Mouse (Mus musculus): ENCODE data around the gene P2ry2.

- TF ChIP-seq CTCF (IDR thresholded peaks at IDR 0.05; ENCODE audit: borderline replicate concordance, insufficient read depth, low read length) (no peak), POLR2A (IDR thresholded peaks at IDR 0.05; ENCODE audit: low read depth, low read length) (no peak)
These were observed 1.4 kb upstream of the P2ry2 start for GRCm38 (mm10) chr7:101014041-101014440.
